Mouse (Mus musculus) heart, postnatal 14 days (tissue): ENCODE results near the gene Agbl4. TPM values are rescaled to one million over a fixed set of nuclear protein-coding genes. Genes with fewer than 3 reads are reported as not detected.
A peak's percentile ranks its signal among the peaks of the same experiment; 100 is the strongest.

Source experiments
- DNase-seq, 2 experiments: peaks; one replicate each; pipeline ENCODE4 v3.0.0; 2021 to 2022
- intact Hi-C: fragments of 180-260 bp; cut with DNase I; formaldehyde crosslinking; loops from one replicate; pipeline ENCODE4 v1.15.1; 2025
- total RNA-seq, 2 experiments: library from RNA; stranded (reverse); gene quantifications; 2 replicates each; pipeline ENCODE4 v1.2.3; 2021

The Agbl4 gene
- total RNA-seq, 2 experiments from 2014 or later: 0.51 to 0.79 TPM

- intact Hi-C loops: no loop called here
- DNase-seq: no peak
These were observed 1078.0 kb downstream of the Agbl4 start for GRCm38 (mm10) chr4:111475374-111475971.

DNA sequence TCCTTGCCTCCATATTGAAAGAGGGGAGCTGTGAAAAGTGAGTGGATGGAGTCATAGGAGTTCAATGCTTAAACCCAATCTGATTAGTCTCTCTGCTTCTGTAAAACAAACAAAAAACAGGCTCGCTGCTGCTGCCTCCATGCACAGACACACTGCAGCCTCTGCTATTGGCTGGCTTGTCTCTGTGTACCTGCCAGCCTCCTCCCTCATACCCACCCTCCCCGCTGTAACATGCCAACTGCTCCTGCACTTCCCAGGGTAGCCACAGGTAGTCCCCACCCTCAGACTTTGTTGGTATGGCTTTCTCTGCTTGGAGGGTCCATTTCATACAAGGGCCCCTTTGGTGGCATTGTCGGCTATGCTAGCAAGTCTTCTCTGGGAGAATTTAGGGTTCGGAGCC, 1080.0 kb downstream of the Agbl4 start:
- intact Hi-C loops: no loop called here
- no peak for DNase-seq

GRCm38 (mm10) chr4:111483499-111483898, 1086.0 kb downstream of the Agbl4 start:
- intact Hi-C loops: no loop called here
- DNase-seq: no peak

GRCm38 (mm10) chr4:111485189-111485588, 1087.7 kb downstream of the Agbl4 start:
- peak; percentile 42 to 59 for DNase-seq
- intact Hi-C loops: no loop called here

DNA sequence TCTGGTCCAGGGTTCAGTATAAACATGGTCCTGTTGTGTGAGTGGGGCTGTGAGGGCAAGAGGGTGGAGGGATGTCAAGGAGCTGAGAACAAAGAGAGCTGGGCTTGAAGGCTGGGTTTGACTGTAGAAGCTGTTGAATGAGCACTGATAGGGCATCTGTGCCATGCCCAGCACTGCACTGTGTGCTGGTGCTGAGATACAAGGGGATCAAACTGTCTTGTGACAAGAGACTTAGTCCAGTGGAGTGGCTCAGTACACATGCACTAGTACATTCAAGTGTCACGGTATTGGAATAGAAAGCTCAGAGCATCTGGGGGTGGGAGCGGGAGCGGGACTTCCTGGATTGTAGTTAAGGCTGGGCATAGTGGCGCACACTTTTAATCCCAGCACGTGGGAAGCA, 1088.7 kb downstream of the Agbl4 start:
- DNase-seq: no peak
- intact Hi-C loops: no loop called here

GRCm38 (mm10) chr4:111487233-111487843, 1089.9 kb downstream of the Agbl4 start:
- intact Hi-C loops: no loop called here
- DNase-seq: peak in 1 of 2 experiments; percentile 14

DNA sequence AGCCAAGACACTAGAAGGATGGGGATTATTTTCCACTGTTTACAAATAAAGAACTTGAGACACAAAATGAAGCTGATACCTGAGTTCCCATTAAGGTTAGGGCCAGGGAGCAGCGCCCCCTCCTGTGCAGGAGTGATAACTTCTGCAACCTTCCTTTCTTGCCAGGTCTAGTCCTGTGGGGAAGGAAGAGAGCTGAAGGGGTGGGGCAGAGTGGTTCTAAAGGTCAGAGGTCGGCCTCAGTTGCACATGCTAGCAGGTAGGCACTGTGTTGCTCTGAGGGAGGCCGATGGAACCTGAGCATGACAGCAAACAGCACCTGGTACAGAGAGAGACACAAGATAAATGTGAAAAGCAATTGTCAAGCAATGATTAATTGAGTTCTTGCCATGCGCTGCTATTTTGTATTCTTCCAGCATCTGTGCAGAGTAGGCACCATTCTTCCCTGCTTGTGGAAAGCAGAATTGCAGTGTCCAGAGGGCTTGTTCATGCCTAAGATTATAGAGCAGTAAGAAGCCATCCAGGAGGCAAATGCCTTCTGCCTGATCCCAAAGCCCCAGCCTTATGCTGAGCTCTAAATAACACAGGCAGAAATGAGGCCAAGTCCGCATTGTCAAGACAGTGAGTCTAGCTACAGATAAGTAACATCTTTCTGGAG, 1096.4 kb downstream of the Agbl4 start:
- intact Hi-C loops: no loop called here
- peak in 1 of 2 experiments; percentile 12 for DNase-seq

GRCm38 (mm10) chr4:111495949-111496348, 1098.5 kb downstream of the Agbl4 start:
- intact Hi-C loops: loop anchor here (1.0 to 5.0 kb wide), 2 partner anchors 130 to 169 kb away; no protein-coding TSS in a partner anchor
- DNase-seq: peak; percentile 77 to 86

- intact Hi-C loops: loop anchor here (5.0 kb wide), 1 partner anchor 171 kb away; no protein-coding TSS in a partner anchor
- DNase-seq: no peak
These were observed 1101.3 kb downstream of the Agbl4 start for GRCm38 (mm10) chr4:111498751-111499150.

- no peak for DNase-seq
- intact Hi-C loops: no loop called here
These were observed 1104.0 kb downstream of the Agbl4 start for GRCm38 (mm10) chr4:111501441-111501840.

- no peak for DNase-seq
- intact Hi-C loops: no loop called here
These were observed 1105.7 kb downstream of the Agbl4 start for GRCm38 (mm10) chr4:111502965-111503727.

DNA sequence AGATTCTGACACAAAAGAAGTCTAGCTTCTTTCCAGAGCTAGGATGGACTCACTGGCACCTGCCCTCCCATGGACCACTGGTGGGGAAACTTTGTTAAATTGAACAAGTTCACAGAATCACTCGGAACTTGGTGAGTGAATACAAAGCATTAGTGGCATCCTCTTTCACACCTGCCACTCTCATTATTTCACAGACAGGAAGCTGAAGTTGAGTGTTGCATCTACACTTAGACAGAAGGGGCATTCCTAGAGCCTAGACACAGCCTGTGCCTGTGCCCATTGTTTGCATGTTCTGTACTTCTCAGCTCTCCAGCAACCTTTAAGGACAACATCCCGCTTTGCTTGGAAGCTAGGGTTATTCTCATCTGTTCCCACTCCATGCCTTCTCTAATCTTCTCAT, 1107.5 kb downstream of the Agbl4 start:
- DNase-seq: no peak
- intact Hi-C loops: no loop called here

GRCm38 (mm10) chr4:111510129-111510528, 1112.7 kb downstream of the Agbl4 start:
- intact Hi-C loops: no loop called here
- DNase-seq: no peak

GRCm38 (mm10) chr4:111513921-111514320, 1116.5 kb downstream of the Agbl4 start:
- DNase-seq: peak; percentile 17 to 26
- intact Hi-C loops: no loop called here

GRCm38 (mm10) chr4:111516136-111516535, 1118.7 kb downstream of the Agbl4 start:
- intact Hi-C loops: no loop called here

GRCm38 (mm10) chr4:111517063-111517792, 1119.8 kb downstream of the Agbl4 start:
- intact Hi-C loops: no loop called here
- DNase-seq: no peak

More at GRCm38 (mm10) chr4:111516136-111516535, 1118.7 kb downstream of the Agbl4 start:
- no peak for DNase-seq

GRCm38 (mm10) chr4:111518191-111518590, 1120.7 kb downstream of the Agbl4 start:
- DNase-seq: no peak
- intact Hi-C loops: no loop called here

DNA sequence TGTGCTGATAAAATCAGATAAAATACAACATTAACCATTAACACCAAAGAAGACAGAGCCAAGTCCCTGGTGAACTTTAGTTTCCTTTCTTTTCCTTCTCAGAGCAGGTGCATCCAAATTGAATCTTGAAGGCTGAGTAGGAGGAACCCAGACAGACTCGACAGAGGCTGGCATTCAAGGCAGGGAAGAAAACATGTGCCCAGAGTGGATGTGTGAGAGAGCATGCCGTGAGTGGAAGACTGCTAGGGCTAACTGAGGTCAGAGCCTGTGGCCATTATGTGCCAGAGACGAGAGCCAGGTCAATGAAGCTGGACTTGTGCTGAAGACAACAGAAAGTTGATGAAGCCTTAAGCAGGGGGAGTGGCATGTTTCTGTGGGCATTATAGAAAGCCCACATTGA, 1121.8 kb downstream of the Agbl4 start:
- intact Hi-C loops: no loop called here
- no peak for DNase-seq

- intact Hi-C loops: no loop called here
These were observed 1122.5 kb downstream of the Agbl4 start for GRCm38 (mm10) chr4:111520006-111520405.

GRCm38 (mm10) chr4:111522974-111523373, 1125.5 kb downstream of the Agbl4 start:
- intact Hi-C loops: no loop called here
- no peak for DNase-seq

More at GRCm38 (mm10) chr4:111520006-111520405, 1122.5 kb downstream of the Agbl4 start:
- DNase-seq: no peak
